Mouse (Mus musculus): Measurements from ENCODE around the gene Clcn2. TPM values are rescaled to one million over a fixed set of nuclear protein-coding genes. Genes with fewer than 3 reads are reported as not detected.

Gene Clcn2
- polyA plus RNA-seq, 1 experiment from 2014 or later = 32.1 TPM

- no peak for ATAC-seq (ENCODE audit: low FRiP score)
- 92% methylated on average over 7 of the region's 7 CpGs for WGBS
- H3K27me3 ChIP-seq (ENCODE audit: control insufficient read depth, insufficient read depth, low read length) = peaks cover 10% of the 10 kb centered on the region
These were observed 18.6 kb upstream of the Clcn2 start for GRCm38 (mm10) chr16:20736168-20736567.

GRCm38 (mm10) chr16:20735651-20736050, 18.1 kb upstream of the Clcn2 start:
- Histone ChIP-seq H3K9me3 (ENCODE audit: control insufficient read depth, low read length) (no peaks in the 10 kb centered on the region), H3K9ac (no peak overlapping the region), H3K4me2 (replicated peaks) (no peak overlapping the region), H3K36me3 (replicated peaks; ENCODE audit: control insufficient read depth, insufficient read depth) (0 out of 2 replicates have a peak, but pooled peaks cover 13% of the 10 kb centered on the region), H3K4me3 (replicated peaks; ENCODE audit: low read length) (no peak overlapping the region), H3K27me3 (ENCODE audit: control insufficient read depth, insufficient read depth, low read length) (peaks cover 10% of the 10 kb centered on the region), H3K4me1 (replicated peaks; ENCODE audit: control insufficient read depth, insufficient read depth, low read length) (peaks cover 16% of the 10 kb centered on the region), H3K27ac (no peak overlapping the region)
- 83% methylated on average over 5 of the region's 5 CpGs for WGBS
- DNase-seq (ENCODE audit: low spot score) (no peak), ATAC-seq (ENCODE audit: low FRiP score) (no peak)

More at GRCm38 (mm10) chr16:20736168-20736567, 18.6 kb upstream of the Clcn2 start:
- 0 out of 2 replicates have a peak, but pooled peaks cover 17% of the 10 kb centered on the region for H3K36me3 ChIP-seq (replicated peaks; ENCODE audit: control insufficient read depth, insufficient read depth)
- no peak overlapping the region for H3K27ac ChIP-seq
- H3K9me3 ChIP-seq (ENCODE audit: control insufficient read depth, low read length) = no peaks in the 10 kb centered on the region
- peaks cover 16% of the 10 kb centered on the region for H3K4me1 ChIP-seq (replicated peaks; ENCODE audit: control insufficient read depth, insufficient read depth, low read length)
- no peak overlapping the region for H3K4me2 ChIP-seq (replicated peaks)
- no peak overlapping the region for H3K9ac ChIP-seq
- no peak for DNase-seq (ENCODE audit: low spot score)
- H3K4me3 ChIP-seq (replicated peaks; ENCODE audit: low read length) = no peak overlapping the region

GRCm38 (mm10) chr16:20733731-20734730, 16.5 kb upstream of the Clcn2 start, which contains the start of gene Thpo:
TSS of gene Thpo (minus strand) at chr16:20734511.
- Histone ChIP-seq H3K27me3 (ENCODE audit: control insufficient read depth, insufficient read depth, low read length) (peaks cover 10% of the 10 kb centered on the region), H3K4me2 (replicated peaks) (peak within 1 kb of the TSS; percentile 87), H3K36me3 (replicated peaks; ENCODE audit: control insufficient read depth, insufficient read depth) (0 out of 2 replicates have a peak, but pooled peaks cover 13% of the 10 kb centered on the region), H3K4me1 (replicated peaks; ENCODE audit: control insufficient read depth, insufficient read depth, low read length) (peaks cover 16% of the 10 kb centered on the region), H3K9me3 (ENCODE audit: control insufficient read depth, low read length) (no peaks in the 10 kb centered on the region), H3K27ac (peak within 1 kb of the TSS; percentile 83), H3K9ac (peak within 1 kb of the TSS; percentile 89), H3K4me3 (replicated peaks; ENCODE audit: low read length) (peak within 1 kb of the TSS; percentile 81)
- ATAC-seq (ENCODE audit: low FRiP score) (no peak), DNase-seq (ENCODE audit: low spot score) (peak; percentile 59)
- 3% methylated on average over 45 of the region's 45 CpGs for WGBS

- Histone ChIP-seq H3K27me3 (ENCODE audit: control insufficient read depth, insufficient read depth, low read length) (peaks cover 10% of the 10 kb centered on the region), H3K9ac (peak within 1 kb of the TSS; percentile 89), H3K36me3 (replicated peaks; ENCODE audit: control insufficient read depth, insufficient read depth) (0 out of 2 replicates have a peak, but pooled peaks cover 13% of the 10 kb centered on the region), H3K4me3 (replicated peaks; ENCODE audit: low read length) (peak within 1 kb of the TSS; percentile 81), H3K27ac (peak within 1 kb of the TSS; percentile 83), H3K4me1 (replicated peaks; ENCODE audit: control insufficient read depth, insufficient read depth, low read length) (peaks cover 16% of the 10 kb centered on the region), H3K4me2 (replicated peaks) (peak within 1 kb of the TSS; percentile 87), H3K9me3 (ENCODE audit: control insufficient read depth, low read length) (no peaks in the 10 kb centered on the region)
- WGBS = under 1% methylated on average over 61 of the region's 70 CpGs
- peak; percentile 81 for ATAC-seq (ENCODE audit: low FRiP score)
- peak; percentile 54 for DNase-seq (ENCODE audit: low spot score)
These were observed 15.6 kb upstream of the Clcn2 start, which contains the start of gene Chrd for GRCm38 (mm10) chr16:20732925-20733730. TSS of gene Chrd (plus strand) at chr16:20733127.

- peaks cover 10% of the 10 kb centered on the region for H3K27me3 ChIP-seq (ENCODE audit: control insufficient read depth, insufficient read depth, low read length)
- ATAC-seq (ENCODE audit: low FRiP score) = peak; percentile 63
- WGBS = 0% methylated on average over 26 of the region's 30 CpGs
These were observed 14.8 kb upstream of the Clcn2 start for GRCm38 (mm10) chr16:20732251-20732924.

GRCm38 (mm10) chr16:20731688-20732087, 14.1 kb upstream of the Clcn2 start:
- Histone ChIP-seq H3K4me2 (replicated peaks) (0 out of 2 replicates have a peak overlapping the region, but pooled peaks have one; percentile 87), H3K9me3 (ENCODE audit: control insufficient read depth, low read length) (no peaks in the 10 kb centered on the region), H3K27ac (no peak overlapping the region), H3K4me1 (replicated peaks; ENCODE audit: control insufficient read depth, insufficient read depth, low read length) (peaks cover 16% of the 10 kb centered on the region), H3K9ac (no peak overlapping the region), H3K4me3 (replicated peaks; ENCODE audit: low read length) (no peak overlapping the region), H3K27me3 (ENCODE audit: control insufficient read depth, insufficient read depth, low read length) (peaks cover 10% of the 10 kb centered on the region), H3K36me3 (replicated peaks; ENCODE audit: control insufficient read depth, insufficient read depth) (0 out of 2 replicates have a peak, but pooled peaks cover 7% of the 10 kb centered on the region)
- ATAC-seq (ENCODE audit: low FRiP score) = no peak; the same call in 1 of the 2 replicates
- WGBS = 60% methylated on average over 5 of the region's 5 CpGs
- no peak for DNase-seq (ENCODE audit: low spot score)

More at GRCm38 (mm10) chr16:20732251-20732924, 14.8 kb upstream of the Clcn2 start:
- no peaks in the 10 kb centered on the region for H3K9me3 ChIP-seq (ENCODE audit: control insufficient read depth, low read length)
- peak overlapping the region; percentile 81 for H3K4me3 ChIP-seq (replicated peaks; ENCODE audit: low read length)
- peak overlapping the region; percentile 87 for H3K4me2 ChIP-seq (replicated peaks)
- H3K9ac ChIP-seq = peak overlapping the region; percentile 89
- 0 out of 2 replicates have a peak, but pooled peaks cover 13% of the 10 kb centered on the region for H3K36me3 ChIP-seq (replicated peaks; ENCODE audit: control insufficient read depth, insufficient read depth)
- peak; percentile 46 for DNase-seq (ENCODE audit: low spot score)
- H3K4me1 ChIP-seq (replicated peaks; ENCODE audit: control insufficient read depth, insufficient read depth, low read length) = peaks cover 16% of the 10 kb centered on the region
- H3K27ac ChIP-seq = peak overlapping the region; percentile 83

GRCm38 (mm10) chr16:20730293-20730711, 12.8 kb upstream of the Clcn2 start:
- 48% methylated on average over 5 of the region's 5 CpGs for WGBS
- no peak for ATAC-seq (ENCODE audit: low FRiP score)

GRCm38 (mm10) chr16:20726384-20726783, 8.8 kb upstream of the Clcn2 start:
- no peak overlapping the region for H3K9ac ChIP-seq
- ATAC-seq (ENCODE audit: low FRiP score) (no peak), DNase-seq (ENCODE audit: low spot score) (no peak)
- H3K9me3 ChIP-seq (ENCODE audit: control insufficient read depth, low read length) = no peaks in the 10 kb centered on the region
- peaks cover 15% of the 10 kb centered on the region for H3K36me3 ChIP-seq (replicated peaks; ENCODE audit: control insufficient read depth, insufficient read depth)
- no peak overlapping the region for H3K4me3 ChIP-seq (replicated peaks; ENCODE audit: low read length)
- no peak overlapping the region for H3K27ac ChIP-seq
- H3K4me1 ChIP-seq (replicated peaks; ENCODE audit: control insufficient read depth, insufficient read depth, low read length) = 0 out of 2 replicates have a peak, but pooled peaks cover 2% of the 10 kb centered on the region
- no peak overlapping the region for H3K4me2 ChIP-seq (replicated peaks)
- no peaks in the 10 kb centered on the region for H3K27me3 ChIP-seq (ENCODE audit: control insufficient read depth, insufficient read depth, low read length)
- 67% methylated on average over 1 of the region's 1 CpGs for WGBS

More at GRCm38 (mm10) chr16:20730293-20730711, 12.8 kb upstream of the Clcn2 start:
- Histone ChIP-seq H3K27ac (no peak overlapping the region), H3K9ac (no peak overlapping the region), H3K9me3 (ENCODE audit: control insufficient read depth, low read length) (no peaks in the 10 kb centered on the region), H3K4me1 (replicated peaks; ENCODE audit: control insufficient read depth, insufficient read depth, low read length) (peaks cover 16% of the 10 kb centered on the region), H3K36me3 (replicated peaks; ENCODE audit: control insufficient read depth, insufficient read depth) (no peaks in the 10 kb centered on the region), H3K4me3 (replicated peaks; ENCODE audit: low read length) (no peak overlapping the region), H3K27me3 (ENCODE audit: control insufficient read depth, insufficient read depth, low read length) (peaks cover 9% of the 10 kb centered on the region), H3K4me2 (replicated peaks) (no peak overlapping the region)
- no peak for DNase-seq (ENCODE audit: low spot score)

All from hindbrain, embryonic 14.5 days (tissue).